Mouse (Mus musculus) frontal cortex, postnatal 36 days (tissue): ENCODE data around the gene Rbfox1.
A peak's percentile ranks its signal among the peaks of the same experiment; 100 is the strongest.

ENCODE experiments used
- DNase-seq, 2 experiments: peaks; one replicate each; pipeline ENCODE4 v3.0.0; 2022; ENCODE audit warnings: low spot score in 2 of 2

Rbfox1 gene

DNA sequence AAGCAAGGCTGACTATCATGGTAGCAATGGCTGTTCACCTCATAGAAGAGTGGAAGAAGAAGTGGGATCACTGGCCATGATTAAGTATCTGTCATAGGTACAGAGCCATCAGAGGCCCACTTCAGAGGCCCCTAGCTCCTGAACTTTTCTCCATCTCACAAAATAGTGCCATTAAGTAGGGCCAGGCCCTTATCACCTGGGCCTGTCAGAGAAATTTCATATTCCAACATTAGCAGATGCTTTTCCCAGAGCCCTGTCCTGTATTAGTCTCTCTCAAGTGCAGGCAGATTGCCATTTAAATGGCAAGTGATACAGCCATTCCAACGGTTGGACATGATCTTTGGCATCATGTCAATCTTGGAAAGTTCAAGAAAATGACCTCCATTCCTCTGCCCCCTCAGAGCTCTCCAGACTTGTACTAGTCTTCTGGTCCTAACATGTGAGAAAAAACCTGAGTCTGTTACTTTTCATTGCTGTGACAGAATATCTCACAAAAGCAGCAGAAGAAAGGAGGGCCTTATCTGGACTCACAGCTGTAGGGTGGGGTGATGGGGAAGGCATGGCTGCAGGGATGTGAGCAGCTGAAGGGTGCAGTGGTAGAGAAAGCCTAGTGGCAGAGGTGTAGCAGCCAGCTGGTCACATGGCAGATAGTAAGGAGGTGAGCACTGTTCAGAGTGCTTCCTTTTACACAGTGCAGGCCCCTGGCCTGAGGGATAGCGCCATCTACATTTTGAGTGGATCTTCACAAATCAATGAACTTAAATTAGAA, 210.6 kb downstream of the Rbfox1 start:
- no peak for DNase-seq

DNA sequence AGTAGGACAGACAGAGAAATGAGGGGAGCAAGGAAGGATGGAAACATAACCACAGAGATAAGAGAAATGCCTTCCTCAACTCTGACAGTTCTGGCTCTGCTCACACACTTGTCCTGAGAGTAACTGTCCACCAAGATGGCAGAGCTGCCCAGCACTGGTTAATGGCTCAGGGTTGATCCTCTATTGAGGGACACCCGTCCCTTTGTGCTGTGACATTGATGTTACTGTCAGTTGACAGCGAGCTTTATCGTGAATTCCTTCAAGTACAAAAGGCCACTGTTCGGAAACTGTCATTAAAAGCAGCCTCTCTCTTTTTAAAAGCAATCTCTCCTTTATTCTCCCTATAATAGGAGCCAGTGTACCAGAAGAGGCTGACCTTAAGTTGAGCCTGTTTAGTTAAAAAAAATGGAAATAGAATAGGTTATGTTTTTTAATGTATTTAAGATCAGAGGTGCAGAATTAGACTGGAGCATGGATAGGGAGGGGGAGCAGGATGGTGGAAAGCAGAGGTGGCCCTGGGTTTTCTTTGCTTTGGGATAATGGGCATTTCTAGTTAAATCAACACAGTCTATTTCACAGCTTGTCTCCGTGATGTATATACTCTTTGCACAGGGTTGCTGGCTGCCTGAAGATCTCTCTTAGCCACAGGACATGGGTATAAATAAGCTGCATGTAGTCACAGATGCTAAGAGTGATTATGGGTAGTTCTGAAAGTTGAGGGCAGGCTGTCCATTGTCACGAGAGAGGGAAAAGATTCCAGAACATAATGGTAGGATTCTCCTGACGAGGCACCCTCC, 212.3 kb downstream of the Rbfox1 start:
- no peak for DNase-seq

DNA sequence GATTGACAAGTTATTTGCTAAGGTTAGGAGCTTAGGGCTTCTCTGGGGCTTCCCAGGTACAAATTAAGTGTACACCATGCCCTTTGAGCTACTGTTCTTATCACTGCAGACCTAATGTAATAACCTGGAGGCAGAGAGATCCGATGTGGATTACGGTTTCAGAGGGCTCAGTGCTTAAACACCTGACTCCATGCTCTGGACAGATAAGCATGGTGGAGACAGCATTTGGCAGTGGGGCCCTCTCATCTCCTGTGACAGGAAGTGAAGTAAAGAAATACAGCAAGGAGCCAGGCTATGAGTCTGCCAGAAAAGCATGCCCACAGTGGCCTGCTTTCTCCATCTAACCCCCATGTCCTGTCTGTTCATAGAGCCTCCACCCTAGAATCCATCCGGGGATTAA, 213.0 kb downstream of the Rbfox1 start:
- DNase-seq = no peak

DNA sequence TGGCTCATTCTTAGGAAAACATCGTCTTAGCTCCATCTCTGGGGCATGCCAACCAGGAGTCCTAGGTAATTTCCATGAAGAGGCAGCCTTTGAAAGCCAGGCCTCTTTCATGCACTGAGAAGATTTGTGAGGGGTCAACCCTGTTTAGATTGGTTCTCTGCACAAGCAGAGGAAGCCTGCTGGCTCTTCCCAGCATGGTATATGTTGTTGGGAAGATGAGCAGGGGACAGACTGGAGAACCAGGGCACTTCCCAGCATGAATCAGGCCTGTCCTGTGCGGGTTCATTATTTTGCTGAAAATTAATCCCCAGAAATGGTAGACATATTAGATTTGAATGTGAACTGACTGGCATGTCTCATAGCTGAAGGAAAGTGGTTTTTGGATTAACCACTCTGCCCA, 214.4 kb downstream of the Rbfox1 start:
- DNase-seq = no peak

DNA sequence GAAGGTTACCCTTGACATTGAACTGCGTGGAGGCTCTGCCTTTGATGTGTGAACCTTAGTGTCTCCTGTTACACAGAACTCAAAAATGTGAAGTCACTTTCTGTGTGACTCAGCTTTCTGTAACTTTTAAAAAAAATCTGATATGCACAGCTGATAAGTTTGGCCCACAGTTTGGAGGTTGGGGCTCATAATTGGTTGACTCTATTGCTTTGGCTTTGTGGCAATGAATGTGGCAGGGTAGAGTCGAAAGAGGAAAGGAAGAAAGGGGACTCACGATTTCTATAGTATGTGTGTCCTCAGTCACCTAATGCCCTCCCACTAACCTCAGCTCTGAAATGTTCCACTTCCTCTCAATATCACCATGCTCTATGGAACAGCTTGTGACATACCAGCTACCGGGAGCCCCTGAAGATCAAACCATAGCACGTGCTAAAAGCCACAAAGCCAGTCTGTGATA, 215.3 kb downstream of the Rbfox1 start:
- DNase-seq = no peak

DNA sequence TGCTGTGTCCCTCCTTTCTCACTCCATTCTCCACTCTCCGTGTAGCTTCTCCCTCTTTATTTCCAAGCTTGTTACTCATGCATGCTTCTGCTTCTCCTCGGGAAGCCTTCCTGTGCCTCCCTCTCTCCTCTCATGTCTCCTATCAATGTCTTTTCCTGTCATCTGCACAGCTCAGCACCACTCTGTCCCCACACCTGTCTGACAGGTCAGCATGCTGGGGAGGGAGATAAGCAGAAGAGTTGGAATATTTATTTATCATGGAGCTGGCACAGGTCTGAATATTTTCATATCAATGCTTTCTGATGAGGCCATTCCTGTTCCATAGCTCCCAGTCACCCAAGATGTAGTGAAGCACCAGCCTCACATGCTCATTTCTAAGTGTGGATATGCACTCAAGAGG, 218.6 kb downstream of the Rbfox1 start:
- DNase-seq = no peak

DNA sequence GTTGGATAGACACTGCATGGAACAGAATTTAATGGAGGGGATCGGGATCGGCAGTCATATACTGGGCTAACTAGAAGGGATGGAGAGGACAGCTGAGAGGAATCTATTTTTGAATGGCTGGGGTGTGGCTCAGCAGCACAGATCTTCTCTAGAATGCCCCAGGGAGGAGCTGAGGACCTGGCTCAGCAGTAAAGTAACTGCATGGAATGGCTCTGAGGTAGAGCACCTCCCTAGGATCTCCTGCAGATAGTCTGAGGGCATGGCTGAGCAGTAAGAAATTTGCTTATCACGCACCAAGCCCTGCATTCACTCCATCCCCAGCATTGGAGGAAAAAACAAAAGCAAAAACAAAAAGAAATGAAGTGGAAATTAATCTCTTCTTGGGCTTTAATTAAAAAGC, 225.0 kb downstream of the Rbfox1 start:
- no peak for DNase-seq

DNA sequence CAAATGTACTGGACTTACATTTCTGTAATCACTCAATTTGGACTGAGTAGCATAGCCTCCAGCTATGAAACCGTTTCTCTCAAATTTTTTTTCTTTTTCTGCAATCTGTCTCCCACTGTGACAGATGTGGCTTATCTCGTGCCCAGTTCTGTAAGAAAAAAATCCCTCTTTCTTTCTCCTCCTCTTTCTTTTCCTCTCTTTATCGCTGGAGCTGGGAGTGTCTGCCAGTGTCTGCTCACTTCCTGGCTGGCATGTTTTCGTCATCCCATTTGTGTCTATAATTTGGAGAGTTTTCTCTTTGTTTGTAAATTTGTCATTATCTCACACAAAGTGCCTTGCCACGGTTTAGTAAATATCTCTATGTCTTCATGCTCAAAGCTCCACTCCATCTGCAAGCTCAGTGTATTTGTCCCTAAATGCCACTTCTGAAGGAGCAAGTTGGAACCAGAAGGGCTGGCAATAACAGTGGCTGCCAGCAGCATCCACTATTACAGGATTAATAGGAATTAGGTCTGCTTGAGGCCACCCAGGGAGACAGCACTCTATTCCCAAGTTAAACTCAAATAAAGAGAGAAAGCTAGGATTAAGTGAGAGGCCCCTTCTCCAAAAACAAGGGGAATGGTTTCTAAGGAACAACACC, 228.8 kb downstream of the Rbfox1 start:
- DNase-seq = peak in 1 of 2 experiments; percentile 54

DNA sequence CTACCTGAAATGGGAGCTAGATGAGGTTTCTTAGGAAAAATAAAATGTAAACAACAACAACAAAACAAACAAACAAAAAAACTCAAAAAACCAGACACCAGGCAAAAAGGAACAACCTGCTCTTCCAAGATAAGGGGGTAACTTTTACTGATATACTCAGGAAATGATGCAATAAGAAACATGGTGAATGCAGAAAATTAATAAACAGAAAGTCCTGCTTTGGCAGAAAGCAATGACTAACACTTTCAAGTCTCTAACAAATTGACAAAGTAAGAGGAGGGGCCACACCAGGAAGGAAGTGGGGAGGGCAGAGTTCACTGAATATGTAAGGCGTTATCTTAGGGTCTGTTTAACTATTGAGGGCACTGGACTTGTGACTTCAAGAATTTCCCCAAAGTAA, 234.3 kb downstream of the Rbfox1 start:
- no peak for DNase-seq

DNA sequence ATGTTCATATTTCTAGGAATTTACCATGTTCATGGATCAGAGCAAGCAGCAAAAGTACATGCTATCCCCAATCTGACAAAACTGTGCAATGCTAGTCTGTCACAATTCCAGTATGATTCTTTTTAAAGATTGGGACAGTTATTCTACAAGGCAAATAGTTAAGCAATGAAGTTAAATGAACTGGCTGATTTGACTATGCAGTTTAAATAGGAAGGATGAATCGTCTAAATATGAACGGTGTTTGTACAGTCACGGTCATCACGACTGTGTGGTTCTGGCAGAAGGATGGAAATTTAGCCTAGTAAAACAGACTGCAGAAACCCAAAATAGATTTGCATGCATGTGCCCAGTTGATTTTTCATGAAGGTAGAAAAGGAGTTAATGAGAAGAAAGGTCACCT, 236.1 kb downstream of the Rbfox1 start:
- DNase-seq = no peak

DNA sequence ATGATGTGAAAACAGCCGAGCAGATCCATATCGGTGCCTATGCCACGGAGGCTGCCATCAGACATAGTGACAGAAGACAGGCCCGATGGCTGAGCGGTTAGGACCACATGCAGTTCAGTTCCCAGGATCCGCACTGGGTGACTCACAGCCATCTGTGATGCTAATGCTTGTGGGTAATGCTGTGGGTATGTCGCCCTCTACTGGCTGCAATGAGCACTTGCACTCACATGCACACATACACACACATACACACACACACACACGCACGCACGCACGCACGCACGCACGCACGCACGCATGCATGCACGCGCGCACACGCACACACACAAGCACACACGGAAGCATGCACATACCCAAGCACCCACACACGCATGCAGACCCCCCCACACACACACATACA, 237.7 kb downstream of the Rbfox1 start:
- DNase-seq = no peak

DNA sequence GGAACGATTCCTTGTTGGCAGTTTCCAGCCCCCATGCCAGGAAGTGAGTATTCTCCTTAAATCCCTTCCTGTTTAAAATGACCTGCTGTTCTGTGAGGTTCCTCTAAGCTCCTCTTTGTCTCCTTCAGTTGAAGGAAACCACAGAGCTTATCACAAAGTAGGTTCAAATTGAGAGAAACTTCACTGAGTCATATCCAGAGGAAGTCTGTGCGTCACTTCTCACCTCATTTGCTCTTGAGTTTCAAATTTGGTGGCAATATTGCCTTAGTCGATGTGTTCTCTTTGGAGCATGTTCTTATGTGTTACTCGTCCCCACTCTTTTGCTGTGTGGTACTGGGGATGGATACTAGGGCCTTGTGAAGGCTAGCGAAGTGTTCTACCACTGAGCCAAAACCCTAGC, 243.2 kb downstream of the Rbfox1 start:
- no peak for DNase-seq

DNA sequence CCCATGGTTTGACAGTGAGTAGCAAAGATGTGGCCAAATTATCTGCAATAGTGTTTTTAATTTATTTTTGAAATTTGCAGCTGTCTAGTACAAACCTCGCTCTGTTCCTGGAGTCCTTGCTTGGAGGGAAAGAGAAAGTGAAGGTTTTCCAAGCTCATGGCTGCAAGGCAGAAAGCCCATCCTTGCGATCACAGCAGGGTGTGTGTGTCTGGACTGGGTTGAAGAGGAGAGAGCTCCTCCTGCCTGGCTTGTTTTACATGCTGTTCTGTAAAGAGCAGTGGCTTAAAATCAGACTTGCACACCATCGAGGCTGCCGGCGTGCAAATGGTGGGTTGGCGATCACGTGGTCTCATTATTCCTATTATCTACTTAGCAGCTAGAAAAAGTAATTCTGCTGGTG, 249.9 kb downstream of the Rbfox1 start:
- no peak for DNase-seq

DNA sequence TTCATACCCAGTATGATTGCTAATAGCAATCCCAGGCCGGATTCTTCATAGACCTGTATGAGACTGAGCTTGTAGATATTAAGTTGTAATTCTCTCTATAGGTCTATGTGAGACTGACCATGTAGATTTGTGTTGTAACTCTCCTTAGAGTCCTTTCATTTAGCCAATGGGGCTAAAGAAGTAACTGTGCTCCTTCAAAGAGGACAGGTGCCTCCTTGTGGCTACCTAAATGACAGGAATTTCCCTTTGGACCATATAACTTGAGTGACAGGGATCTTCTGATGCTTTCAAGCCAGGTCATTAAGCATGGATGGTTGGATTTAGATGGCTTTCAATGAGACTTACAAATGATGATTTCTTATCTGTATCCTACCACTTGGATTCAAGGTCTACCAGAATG, 254.3 kb downstream of the Rbfox1 start:
- DNase-seq = no peak

DNA sequence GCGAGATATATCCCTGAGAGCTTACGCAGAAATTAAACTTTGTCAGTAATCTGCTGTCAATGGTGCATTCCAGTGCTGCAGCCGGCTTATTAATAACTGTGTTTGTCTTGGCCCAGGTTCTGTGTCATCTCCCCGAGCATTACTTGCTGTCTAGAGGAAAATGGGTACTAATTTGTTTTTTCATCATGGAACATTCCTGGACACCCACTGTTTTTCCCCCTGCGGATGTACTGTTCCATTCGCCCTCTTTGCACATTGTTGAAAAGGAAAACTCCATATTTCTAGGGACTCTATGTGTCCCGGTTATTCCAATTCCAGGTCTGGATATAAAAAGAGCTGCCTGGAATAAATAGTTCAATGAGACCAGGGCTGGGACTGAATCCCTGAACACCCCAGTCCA, 262.8 kb downstream of the Rbfox1 start:
- peak; percentile 42 to 45 for DNase-seq

DNA sequence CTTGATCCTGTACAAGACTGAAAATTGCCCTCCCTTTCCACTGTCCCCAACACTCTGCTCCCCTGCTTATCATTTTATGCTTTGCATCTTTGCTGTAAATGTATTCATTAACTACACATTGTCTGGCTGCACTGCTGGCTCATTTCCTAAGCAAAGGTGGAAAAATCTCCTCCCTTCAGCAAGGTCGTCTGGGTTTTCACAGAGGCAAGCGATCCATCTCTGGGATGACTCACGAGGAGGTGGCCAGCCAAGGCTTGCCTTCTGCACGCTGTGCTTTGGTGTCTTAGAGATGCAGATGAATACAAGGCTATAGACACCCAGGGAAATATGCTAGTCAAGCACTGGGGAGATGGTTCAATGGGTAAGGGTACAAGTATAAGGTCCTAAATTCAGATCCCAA, 264.2 kb downstream of the Rbfox1 start:
- no peak for DNase-seq

DNA sequence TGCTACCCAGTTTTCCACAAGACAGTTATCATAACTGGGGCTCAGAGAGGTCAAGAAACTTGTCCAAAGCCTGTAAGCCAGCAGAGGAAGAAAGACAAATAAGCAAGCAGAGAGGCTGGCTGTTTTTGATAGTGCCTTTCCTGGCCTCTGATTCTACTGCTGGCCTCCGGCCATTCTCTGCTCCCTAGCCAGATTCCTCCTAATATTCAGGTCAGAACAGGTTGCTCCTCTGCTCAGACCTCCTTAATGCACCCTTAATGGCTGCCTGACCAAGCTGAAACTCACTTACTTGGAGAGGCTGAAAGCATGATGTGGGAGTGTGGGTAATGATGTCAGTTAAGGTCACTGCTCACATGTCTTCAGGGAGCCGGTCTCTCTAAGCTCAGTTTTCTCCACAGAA, 270.4 kb downstream of the Rbfox1 start:
- no peak for DNase-seq

DNA sequence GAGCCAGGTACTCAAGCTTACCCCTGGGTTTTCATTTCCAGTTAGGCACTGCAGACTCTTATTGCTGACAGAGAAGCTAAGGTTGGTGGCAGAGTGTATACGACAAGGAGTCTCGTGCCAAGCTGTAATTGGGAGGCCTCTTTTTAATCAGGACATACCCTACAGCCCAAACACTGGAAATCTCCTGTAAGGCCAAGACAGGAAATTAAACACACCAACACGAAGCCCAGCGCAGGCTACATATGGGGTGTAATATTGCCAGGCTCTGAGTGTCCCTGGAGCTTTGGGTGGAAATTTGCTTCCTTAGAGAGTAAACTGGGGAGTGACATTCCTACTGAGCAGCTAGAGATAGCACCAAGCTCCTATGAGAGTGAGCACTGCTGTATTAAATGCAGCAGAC, 279.3 kb downstream of the Rbfox1 start:
- no peak for DNase-seq

DNA sequence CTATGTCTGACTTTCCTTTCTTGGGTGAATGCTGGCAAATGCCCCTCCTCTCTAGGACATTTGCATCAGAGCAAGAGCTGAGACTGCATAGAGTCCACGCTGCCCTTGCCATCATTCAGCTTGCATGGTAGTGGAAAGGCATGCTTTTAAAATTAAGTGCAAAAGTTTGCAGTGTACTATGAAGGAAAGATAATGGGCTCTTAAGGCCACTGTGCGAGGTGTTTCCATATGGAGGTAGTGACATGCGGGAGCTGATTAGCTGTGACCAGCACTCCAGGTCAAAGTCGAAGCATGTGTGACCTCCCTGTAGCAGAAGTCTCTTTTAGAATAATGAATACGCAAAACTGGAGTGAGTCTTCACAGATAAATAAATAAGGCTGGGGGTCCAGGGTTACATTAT, 284.2 kb downstream of the Rbfox1 start:
- no peak for DNase-seq

DNA sequence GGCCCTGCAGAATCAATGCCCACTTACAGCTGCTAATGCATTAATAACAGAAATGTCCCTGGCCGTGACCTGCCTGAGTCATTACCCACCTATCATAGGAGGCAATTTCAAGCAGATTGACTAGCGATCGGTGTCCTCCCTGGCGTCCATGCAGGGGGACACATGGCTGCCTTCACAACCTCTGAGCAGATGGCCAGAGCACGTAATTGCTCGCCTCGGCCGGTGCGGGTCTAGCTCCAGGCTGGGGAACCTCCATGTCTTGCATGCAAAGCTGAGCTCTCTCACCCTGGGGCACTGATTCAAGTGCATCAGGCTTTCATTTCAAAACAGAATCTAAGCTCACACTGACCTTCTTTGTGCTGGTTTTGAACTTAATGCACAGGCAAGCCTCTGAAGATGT, 295.7 kb downstream of the Rbfox1 start:
- no peak for DNase-seq

DNA sequence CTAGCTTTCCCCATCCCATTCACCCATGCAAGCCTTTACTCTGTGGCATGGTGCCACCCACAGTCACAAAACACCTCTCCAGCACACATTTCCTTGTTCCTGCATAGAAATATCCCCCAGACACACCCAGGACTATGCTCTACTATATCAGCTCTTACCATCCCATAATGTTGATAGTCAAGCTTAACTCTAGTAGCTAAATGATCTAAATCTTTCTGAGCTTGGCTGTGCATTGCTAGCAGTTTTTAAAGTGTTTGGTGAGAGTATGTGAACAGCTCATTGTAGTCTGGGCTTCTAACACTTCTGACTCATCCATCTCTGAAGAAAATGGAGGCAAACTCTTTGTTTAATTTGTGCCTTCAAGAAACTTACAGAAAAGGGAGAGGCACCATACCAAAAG, 297.2 kb downstream of the Rbfox1 start:
- peak; percentile 18 to 30 for DNase-seq

DNA sequence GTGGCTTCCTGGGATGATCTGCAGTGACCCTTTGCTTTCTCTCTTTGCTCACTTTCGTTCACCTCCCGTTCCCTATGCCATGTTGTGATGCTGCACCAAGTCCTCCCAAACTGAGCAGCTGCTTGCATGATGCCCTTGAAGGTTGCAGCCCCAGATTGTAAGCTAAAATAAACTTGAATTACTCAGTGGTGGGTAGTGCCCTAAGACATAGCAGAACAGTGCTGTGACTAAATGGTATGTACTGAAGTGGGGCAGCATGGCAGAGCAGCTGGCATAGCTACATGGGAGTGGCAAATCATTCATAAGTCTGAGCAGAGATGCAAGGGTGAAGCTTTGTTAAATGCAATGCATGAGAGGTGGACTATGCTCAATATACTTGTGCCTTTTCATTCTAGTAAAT, 307.2 kb downstream of the Rbfox1 start:
- DNase-seq = no peak

DNA sequence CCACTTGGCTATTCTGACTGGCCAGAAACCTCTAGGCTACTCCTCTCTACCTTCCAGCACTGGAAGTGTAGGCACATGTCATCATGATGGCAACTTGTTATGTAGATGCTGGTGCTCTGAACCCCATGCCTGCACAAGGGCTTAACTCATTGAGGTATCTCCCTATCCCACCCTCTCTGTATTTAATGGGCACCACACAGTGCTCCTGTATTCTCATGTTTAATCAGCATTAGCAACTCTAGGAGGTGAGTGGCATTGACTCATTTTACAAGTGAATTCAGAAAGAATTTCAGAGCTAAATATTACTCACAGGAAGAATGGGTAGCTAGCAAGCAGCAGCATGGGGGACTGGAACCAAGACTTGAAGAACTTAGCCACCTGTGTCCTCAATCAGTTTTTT, 321.3 kb downstream of the Rbfox1 start:
- no peak for DNase-seq
